Mouse (Mus musculus) gastrocnemius, postnatal 25 days (tissue): Measurements from ENCODE around the gene Gdpd3. TPM values are rescaled to one million over a fixed set of nuclear protein-coding genes. Genes with fewer than 3 reads are reported as not detected.
"Not testable (repeated sequence)": the region's sequence is repeated elsewhere in the genome, so short reads cannot be mapped to it uniquely, and the experiment has no call there.

ENCODE experiments used
- DNase-seq: peaks from one replicate; pipeline ENCODE4 v3.0.0; 2022
- total RNA-seq, 2 experiments: library from RNA; stranded (reverse); gene quantifications; 1 replicate in 1 of 2; 2 replicates in 1 of 2; pipeline ENCODE4 v1.2.3; 2021

The Gdpd3 gene
- total RNA-seq, 2 experiments from 2014 or later: 0.49 to 1.6 TPM

- DNase-seq: peak; percentile 73
Observed at GRCm38 (mm10) chr7:126760391-126760802, 5.7 kb upstream of the Gdpd3 start.

- no peak for DNase-seq
Observed at GRCm38 (mm10) chr7:126760956-126761355, 5.2 kb upstream of the Gdpd3 start.

- no peak for DNase-seq
Observed at GRCm38 (mm10) chr7:126761529-126762067, 4.5 kb upstream of the Gdpd3 start.

GRCm38 (mm10) chr7:126762471-126763008 is 3.6 kb upstream of the Gdpd3 start:
- no peak for DNase-seq

- DNase-seq: no peak
Observed at GRCm38 (mm10) chr7:126765540-126765939, 594 bp upstream of the Gdpd3 start.

DNA sequence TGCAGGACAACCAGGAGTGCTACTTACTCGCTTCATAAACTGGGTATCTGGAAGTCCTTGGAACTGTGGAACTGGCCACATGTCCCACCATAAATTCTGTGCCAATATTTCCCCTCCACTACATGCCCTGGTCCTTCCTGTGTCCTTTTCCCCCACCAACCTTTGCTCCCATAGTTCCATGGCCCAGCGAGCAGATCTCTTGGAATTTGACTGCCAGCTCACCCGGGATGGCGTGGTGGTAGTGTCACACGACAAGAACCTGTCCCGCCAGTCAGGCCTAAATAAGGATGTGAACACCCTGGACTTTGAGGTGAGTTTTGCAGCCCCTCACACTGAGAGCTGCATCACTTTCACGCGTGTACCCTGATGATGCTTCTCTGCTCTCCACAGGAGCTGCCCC is 867 bp downstream of the Gdpd3 start:
- DNase-seq: no peak

DNA sequence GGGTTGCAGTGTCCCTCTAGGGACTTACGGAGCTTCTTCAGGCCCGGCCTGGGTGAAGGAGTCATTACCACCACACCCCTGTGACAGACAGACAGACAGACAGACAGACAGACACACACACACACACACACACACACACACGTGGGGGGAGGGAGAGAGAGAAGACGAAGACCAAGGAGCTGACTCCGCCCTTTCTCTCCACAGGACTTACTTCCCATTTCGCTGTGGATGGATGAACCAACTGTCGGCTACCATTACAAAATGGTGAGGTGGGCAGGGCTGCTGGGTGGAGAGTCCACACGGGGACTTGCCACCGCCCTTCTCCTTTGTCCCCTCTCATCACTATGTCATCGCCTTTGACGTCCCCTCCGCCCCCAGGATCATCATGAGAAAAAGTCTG is 4.7 kb downstream of the Gdpd3 start:
- no peak for DNase-seq

GRCm38 (mm10) chr7:126773351-126773750 is 7.2 kb downstream of the Gdpd3 start:
- no peak for DNase-seq

- no peak for DNase-seq
Observed at GRCm38 (mm10) chr7:126774463-126774862, 8.3 kb downstream of the Gdpd3 start.

DNA sequence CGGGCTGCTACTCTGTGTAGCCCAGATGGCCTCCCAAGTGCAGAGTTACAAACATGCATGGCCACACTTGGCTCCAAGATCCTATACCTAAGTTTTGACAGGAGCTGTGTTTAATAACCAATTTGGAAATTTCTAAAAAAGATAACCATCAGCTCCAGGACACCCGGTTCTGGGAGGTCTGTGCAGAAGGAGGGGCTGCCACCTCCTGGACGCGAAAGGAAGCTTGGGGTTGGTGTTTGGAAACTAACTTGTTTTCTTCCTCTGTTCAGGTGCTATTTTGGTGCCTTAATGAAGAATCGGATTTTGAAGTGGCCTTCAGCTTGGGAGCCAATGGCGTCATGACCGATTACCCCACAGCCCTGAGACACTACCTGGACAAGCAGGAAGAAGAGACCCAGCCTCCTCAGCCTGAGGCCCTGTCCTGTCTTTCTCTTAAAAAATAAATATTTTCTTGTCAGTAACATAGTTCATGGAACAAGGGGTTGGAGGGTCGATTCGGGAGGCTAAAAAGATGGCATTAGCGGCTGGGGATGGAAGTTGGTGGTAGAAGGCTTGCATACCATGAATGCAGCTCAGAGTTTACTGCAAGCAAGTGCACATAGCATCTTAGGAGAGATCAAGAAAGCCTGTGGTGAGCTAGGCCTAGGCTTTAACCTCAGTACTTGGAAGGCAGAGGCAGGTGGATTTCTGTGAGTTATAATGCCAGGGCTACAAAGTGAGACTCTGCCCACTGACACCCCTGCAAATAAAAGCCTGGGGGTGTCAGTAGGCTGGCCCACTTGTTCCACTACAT is 9.2 kb downstream of the Gdpd3 start:
- no peak for DNase-seq

GRCm38 (mm10) chr7:126775978-126776234 is 9.8 kb downstream of the Gdpd3 start:
- DNase-seq: no peak

DNA sequence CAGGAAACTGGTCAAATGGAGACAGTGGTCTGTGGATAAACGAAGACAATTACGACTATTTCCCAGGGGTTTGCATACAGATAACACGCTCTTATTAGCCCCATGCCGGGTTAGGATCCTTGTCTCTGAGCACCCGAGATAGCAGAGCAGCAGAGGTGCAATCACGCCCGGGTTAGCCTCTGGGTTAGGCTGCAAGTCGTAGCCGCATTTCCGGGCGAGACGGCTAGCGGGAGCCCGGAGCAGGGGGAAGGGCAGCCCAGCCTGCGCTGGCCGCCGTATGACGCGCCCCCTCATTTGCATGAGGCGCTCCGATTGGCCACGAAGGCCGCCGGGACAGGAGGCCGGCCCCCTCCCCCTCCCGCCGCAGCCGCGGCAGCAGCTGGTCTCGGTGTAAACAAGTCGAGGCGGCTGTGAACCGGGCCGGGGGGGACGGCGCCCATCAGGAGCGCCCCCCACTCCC is 10.5 kb downstream of the Gdpd3 start, which contains the start of gene Ypel3:
TSS of gene Ypel3 (plus strand) at position 358 of the 460 bp plus-strand sequence.
- DNase-seq: peak; percentile 99

DNA sequence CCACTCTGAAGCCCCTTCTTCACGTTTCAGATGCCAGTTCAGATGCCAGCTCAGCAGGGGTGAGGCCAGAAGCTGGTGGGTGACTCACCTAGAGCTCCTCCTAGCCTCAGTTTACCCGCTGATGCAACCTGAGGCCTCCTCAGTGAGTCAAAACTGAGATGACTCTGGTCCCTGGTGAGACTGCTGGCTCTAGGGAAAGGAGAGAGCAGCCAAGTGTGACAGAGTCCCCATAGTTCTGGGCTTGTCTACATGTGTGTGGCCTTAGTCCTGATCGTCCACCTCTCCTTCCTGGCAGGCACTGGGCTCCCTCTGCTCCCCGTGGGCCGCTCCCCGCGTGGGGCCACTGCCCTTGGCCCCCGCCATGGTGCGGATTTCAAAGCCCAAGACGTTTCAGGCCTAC is 11.3 kb downstream of the Gdpd3 start:
- no peak for DNase-seq

GRCm38 (mm10) chr7:126778147-126778546 is 12.0 kb downstream of the Gdpd3 start:
- DNase-seq: no peak

- not testable (repeated sequence) for DNase-seq
Observed at GRCm38 (mm10) chr7:126779101-126779500, 13.0 kb downstream of the Gdpd3 start.

GRCm38 (mm10) chr7:126779983-126780970 is 14.1 kb downstream of the Gdpd3 start:
- DNase-seq: peak; percentile 83

DNA sequence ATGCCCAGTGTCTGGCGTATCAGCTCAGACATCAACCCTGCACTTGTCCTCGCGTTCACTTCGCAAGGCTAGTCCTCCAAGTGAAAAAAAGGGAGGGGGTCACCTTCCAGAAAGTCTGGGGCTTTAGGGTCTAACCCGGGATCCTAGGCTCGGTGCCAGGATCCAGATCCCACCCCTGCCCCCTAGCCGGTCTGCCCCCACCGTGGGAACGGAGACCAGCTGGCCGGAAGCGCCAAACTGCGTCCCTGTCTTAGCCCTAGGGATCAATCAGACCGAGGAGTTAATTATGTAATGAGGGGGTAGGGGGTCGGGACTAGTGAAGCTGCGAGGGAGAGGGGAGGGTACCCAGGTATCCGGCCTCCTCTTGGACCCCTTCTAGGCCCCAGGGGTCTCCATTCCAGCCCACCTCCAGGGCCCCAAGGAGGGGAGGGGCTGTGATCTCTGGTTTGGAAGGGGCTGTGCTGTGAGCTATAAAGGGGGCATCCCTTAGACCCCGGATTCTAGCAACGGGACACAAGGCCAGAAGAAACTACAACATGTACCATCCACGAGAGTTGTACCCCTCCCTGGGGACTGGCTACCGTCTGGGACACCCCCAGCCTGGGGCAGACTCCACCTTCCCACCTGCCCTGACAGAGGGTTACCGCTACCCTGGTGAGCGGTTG is 15.0 kb downstream of the Gdpd3 start, which contains the start of gene Tbx6:
TSS of gene Tbx6 (plus strand) at position 513 of the 665 bp plus-strand sequence.
- DNase-seq: no peak

GRCm38 (mm10) chr7:126781661-126782370 is 15.7 kb downstream of the Gdpd3 start:
- DNase-seq: no peak

DNA sequence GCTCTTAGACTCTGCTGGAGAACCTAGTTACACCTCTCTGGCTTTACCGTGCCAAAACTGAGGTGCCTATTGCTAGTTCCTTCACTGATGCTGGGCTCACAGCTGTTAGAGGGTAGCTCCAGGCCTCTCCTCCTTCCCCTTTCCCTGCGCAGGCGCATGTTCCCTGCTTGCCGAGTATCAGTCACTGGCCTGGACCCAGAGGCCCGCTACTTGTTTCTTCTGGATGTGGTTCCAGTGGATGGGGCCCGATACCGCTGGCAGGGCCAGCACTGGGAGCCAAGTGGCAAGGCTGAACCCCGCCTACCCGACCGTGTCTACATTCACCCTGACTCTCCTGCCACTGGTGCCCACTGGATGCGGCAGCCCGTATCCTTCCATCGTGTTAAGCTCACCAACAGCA is 16.6 kb downstream of the Gdpd3 start:
- DNase-seq: no peak

DNA sequence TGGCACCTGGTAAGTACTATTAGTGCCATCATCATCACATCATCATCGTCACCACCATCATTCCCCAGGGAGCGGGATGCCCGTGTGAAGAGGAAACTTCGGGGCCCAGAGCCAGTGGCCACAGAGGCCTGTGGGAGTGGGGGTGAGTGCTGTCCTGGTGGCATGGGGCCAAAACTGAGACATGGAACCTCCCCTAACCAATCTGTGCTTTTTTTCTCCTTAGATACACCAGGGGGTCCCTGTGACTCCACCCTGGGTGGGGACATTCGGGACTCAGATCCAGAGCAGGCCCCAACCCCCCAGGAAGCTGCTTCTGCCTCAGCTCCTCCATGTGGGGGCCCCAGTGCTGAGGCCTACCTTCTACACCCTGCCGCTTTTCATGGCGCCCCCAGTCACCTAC is 18.3 kb downstream of the Gdpd3 start:
- no peak for DNase-seq

DNA sequence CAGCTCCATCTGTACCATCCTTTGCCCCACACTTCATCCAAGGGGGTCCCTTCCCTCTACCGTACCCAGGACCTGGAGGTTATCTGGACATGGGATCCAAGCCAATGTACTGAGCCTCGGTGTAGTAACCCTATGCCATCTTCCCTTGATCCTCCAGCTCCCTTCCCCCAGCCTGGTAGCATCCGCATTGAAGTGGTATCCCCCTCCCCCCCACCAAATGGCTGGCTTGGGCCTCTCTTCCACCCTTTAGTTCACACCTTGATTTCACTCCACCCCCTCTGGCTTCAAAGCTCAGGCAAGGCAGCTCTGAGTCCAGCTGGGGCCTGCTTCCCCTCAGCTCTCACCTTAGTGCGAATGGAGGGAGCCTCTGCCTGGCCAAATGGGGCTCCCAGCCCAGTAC is 18.9 kb downstream of the Gdpd3 start:
- DNase-seq: no peak
